Mouse (Mus musculus) midbrain, embryonic 16.5 days (tissue): ENCODE results near the gene Ybx3. TPM values are rescaled to one million over a fixed set of nuclear protein-coding genes. Genes with fewer than 3 reads are reported as not detected.

Source experiments
- ATAC-seq: fragments of 200-750 bp; cut with Nextera tagmentation; 2 replicates; pipeline ENCODE4 v1.8.0; 2017; ENCODE audit warnings: moderate TSS enrichment
- H3K27ac ChIP-seq: fragments of 300-500 bp; sonication (generic); 2 replicates; pipeline ENCODE4 v1.5.1; 2014; ENCODE audit warnings: mild to moderate bottlenecking, low read length, mixed read lengths
- H3K27me3 ChIP-seq: fragments of 300-500 bp; sonication (generic); 2 replicates; pipeline ENCODE4 v1.6.1; 2014; ENCODE audit warnings: low read depth, low read length, mixed read lengths; ENCODE audit not compliant: control insufficient read depth, insufficient read depth
- H3K36me3 ChIP-seq: fragments of 300-500 bp; sonication (generic); 2 replicates; pipeline ENCODE4 v1.6.1; 2014; ENCODE audit warnings: mild to moderate bottlenecking, low read length, moderate library complexity, mixed read lengths; ENCODE audit not compliant: control insufficient read depth, insufficient read depth
- H3K4me1 ChIP-seq: fragments of 300-500 bp; sonication (generic); 2 replicates; pipeline ENCODE4 v1.6.1; 2014; ENCODE audit warnings: mild to moderate bottlenecking, low read length, mixed read lengths; ENCODE audit not compliant: control insufficient read depth, insufficient read depth
- H3K4me2 ChIP-seq: fragments of 300-500 bp; sonication (generic); 2 replicates; pipeline ENCODE4 v1.6.1; 2014; ENCODE audit warnings: mild to moderate bottlenecking, low read length, mixed read lengths
- H3K4me3 ChIP-seq: fragments of 300-500 bp; sonication (generic); 2 replicates; pipeline ENCODE4 v1.5.1; 2014; ENCODE audit warnings: low read depth, mild to moderate bottlenecking, low read length, moderate library complexity, mixed read lengths
- H3K9ac ChIP-seq: fragments of 300-500 bp; sonication (generic); 2 replicates; pipeline ENCODE4 v1.6.1; 2014; ENCODE audit warnings: low read depth, low read length, mixed read lengths
- H3K9me3 ChIP-seq: fragments of 300-500 bp; sonication (generic); replicated peaks from 2 replicates; pipeline ENCODE4 v1.6.1; 2014; ENCODE audit warnings: mild to moderate bottlenecking, low read length, mixed read lengths; ENCODE audit not compliant: control insufficient read depth, poor library complexity, severe bottlenecking
- WGBS: fragments of 180-500 bp; shearing (Covaris S2); extraction: QIAGEN DNeasy Blood & Tissue Kit; methylation state at CpG from one replicate; pipeline ENCODE4 v1.1.7; 2014; 5-methylcytosine and 5-hydroxymethylcytosine counted together
- polyA plus RNA-seq: library from polyadenylated mRNA; unstranded; fragments of >200 nt; fragmentation: Nextera tagmentation; extraction: Ambion mirVana; gene quantifications from 2 replicates; pipeline ENCODE4 v1.2.1, GENCODE M21; 2015

Gene Ybx3
- polyA plus RNA-seq, 1 experiment from 2014 or later = 21.6 TPM

DNA sequence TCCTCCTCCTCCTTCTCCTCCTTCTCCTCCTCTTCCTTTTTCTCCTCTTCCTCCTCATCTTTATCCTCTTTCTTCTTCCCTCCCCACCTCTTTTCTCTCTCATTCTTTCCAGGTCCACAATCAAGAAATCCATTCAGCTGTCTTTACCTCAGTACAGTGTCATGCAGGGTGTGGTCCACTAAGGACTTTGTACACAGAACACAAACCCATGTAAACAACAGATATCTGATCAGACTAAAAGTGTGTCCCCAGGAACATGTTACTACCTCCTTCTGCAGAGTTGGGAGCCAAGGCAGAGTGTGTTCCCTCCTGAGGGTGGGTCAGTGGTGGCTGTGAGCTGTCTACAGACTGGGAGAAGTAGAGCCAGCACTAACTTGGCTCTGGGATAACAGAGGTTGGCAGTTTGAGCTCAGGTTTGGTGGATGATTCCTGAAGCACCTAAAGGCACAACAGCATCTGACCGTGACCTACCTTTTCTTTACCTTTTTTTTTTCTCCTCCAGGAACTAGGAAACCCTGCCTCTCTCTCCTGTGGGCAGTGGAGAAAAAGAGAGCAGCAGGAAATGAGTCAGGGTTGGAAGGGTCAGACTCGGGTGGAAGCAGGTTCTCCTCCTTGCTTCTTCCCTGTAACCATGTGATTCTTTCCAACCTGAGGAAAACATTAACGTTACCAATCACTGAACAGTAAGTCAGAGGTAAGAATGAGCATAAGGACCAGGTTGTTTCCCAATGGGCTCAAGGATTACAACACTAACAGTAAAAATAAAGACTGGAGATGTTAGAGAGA, 66.2 kb downstream of the Ybx3 start:
- no peaks in the 10 kb centered on the region for H3K9me3 ChIP-seq
- H3K27ac ChIP-seq = no peak overlapping the region
- H3K4me1 ChIP-seq = no peaks in the 10 kb centered on the region
- H3K27me3 ChIP-seq = no peaks in the 10 kb centered on the region
- H3K36me3 ChIP-seq = no peaks in the 10 kb centered on the region
- WGBS = 74% methylated on average over 3 of the region's 3 CpGs
- no peak overlapping the region for H3K4me3 ChIP-seq
- ATAC-seq = no peak
- no peak overlapping the region for H3K4me2 ChIP-seq
- no peak overlapping the region for H3K9ac ChIP-seq

DNA sequence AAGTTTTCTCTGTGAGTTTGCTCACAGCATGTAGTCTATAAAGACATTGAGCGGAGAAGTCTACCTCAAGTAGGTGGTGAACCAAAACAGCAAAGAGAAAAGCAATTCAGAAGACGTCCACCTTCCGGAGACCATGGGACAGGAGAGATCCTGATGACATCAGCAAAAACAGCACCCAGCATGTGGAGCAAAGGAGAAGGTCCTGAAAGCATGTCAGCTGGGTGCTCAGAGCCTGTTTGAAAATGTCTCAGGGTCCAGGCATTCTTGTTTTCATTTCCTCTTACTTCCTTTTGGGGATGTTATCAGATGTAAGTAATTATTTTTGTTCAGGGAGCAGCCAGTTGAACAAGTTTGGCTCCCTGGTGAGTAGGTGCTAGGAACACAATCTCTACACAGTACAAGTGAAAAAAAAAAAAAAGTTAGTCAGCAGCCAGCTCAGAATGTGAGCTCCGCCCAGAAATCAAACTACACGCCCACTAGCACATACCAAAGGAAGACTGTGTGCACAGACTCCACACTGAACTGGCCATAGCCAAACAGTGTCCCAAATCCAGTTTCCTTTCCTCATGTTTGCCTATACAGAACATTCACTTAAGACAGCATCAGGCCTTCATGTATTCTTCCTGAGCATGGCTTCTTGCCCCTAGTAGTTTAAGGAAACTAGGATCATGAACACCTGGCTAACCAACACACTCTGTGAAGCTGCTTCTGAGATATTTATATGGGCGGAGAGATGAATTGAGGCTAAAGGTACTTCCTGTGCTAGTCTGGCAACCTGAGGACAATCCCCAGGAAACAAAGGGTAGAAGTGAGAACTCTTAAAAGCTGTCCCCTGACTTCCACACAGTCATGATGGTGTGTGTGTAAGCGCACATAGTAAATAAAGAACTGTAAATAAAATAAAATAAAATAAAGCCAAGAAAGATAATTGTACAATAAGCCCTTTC, 71.8 kb downstream of the Ybx3 start:
- WGBS = 84% methylated on average over 7 of the region's 7 CpGs
- no peaks in the 10 kb centered on the region for H3K36me3 ChIP-seq
- ATAC-seq = no peak

More for the DNA sequence above, 71.8 kb downstream of the Ybx3 start:
- no peaks in the 10 kb centered on the region for H3K9me3 ChIP-seq
- no peak overlapping the region for H3K9ac ChIP-seq
- H3K4me2 ChIP-seq = no peak overlapping the region
- no peak overlapping the region for H3K27ac ChIP-seq
- no peaks in the 10 kb centered on the region for H3K4me1 ChIP-seq
- no peaks in the 10 kb centered on the region for H3K27me3 ChIP-seq
- no peak overlapping the region for H3K4me3 ChIP-seq

Other genes with a start within 250 kb of the Ybx3 start
- gene Klra2, start 141.1 kb downstream of the Ybx3 start, polyA plus RNA-seq = 0.10 TPM in 1 of 2 replicates, not detected in the other
- gene Magohb, start 95.2 kb downstream of the Ybx3 start, polyA plus RNA-seq = 34.7 and 41.1 TPM in 2 replicates
- gene Styk1, start 34.9 kb downstream of the Ybx3 start, polyA plus RNA-seq = 5.6 and 6.1 TPM in 2 replicates
- not detected in 2 replicates for gene 5430401F13Rik, start 97.9 kb upstream of the Ybx3 start, polyA plus RNA-seq
- gene Gm6619, start 97.9 kb upstream of the Ybx3 start, polyA plus RNA-seq = not detected in 2 replicates
- not detected in 2 replicates for gene Tas2r130, start 242.4 kb upstream of the Ybx3 start, polyA plus RNA-seq